Mouse (Mus musculus): ENCODE measurements at regions not wholly inside any gene's neighbourhood (a gene's known extent, or its start where the extent isn't known, plus 50 kb on each side); places are given as distances from the start of the nearest gene placed in this dataset.

- Histone ChIP-seq H3K4me3 (ENCODE audit: low read depth, low read length) (no peak overlapping the region), H3K27me3 (ENCODE audit: control insufficient read depth, insufficient read depth, low read depth, low read length) (no peaks in the 10 kb centered on the region), H3K9ac (ENCODE audit: low read depth, low read length) (no peak overlapping the region), H3K27ac (ENCODE audit: low read length) (no peak overlapping the region), H3K9me3 (replicated peaks; ENCODE audit: control insufficient read depth, low read length, poor library complexity, severe bottlenecking) (no peaks in the 10 kb centered on the region), H3K4me1 (ENCODE audit: control insufficient read depth, insufficient read depth, low read length) (peaks cover 2% of the 10 kb centered on the region; the same call in 1 of the 2 replicates), H3K36me3 (ENCODE audit: control insufficient read depth, insufficient read depth, low read length) (no peaks in the 10 kb centered on the region), H3K4me2 (ENCODE audit: low read length) (no peak overlapping the region)
- 45% methylated on average over 8 of the region's 8 CpGs for WGBS
- no peak for ATAC-seq
Measured at GRCm38 (mm10) chr8:90535515-90536156, 187.5 kb upstream of the Tox3 start.

DNA sequence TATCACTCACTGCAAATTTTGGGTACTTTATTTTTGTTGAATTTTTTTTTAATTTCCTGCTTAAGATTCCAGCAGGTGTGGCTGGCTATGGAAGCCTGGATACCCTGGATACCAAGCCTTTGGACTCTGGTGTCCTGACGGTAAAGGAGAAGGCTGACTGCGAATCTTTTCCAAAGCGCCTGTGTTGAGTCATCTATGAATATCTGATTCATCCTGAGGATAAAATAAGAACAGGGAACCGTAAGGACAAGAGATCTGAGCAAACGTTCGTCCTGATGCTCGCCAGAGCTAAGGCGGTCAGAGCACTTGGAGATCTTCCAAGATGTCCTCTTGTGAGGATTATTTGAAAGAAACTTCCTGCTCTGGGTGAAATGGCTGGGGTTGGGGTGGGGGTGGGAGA lies 173.2 kb upstream of the Tox3 start:
- no peak overlapping the region for H3K4me3 ChIP-seq (ENCODE audit: low read depth, low read length)
- no peak overlapping the region for H3K9ac ChIP-seq (ENCODE audit: low read depth, low read length)
- 74% methylated on average over 8 of the region's 8 CpGs for WGBS
- ATAC-seq, result no peak
- H3K9me3 ChIP-seq (replicated peaks; ENCODE audit: control insufficient read depth, low read length, poor library complexity, severe bottlenecking), result no peaks in the 10 kb centered on the region
- H3K27me3 ChIP-seq (ENCODE audit: control insufficient read depth, insufficient read depth, low read depth, low read length), result no peaks in the 10 kb centered on the region
- peaks cover 8% of the 10 kb centered on the region for H3K4me1 ChIP-seq (ENCODE audit: control insufficient read depth, insufficient read depth, low read length)
- H3K36me3 ChIP-seq (ENCODE audit: control insufficient read depth, insufficient read depth, low read length), result no peaks in the 10 kb centered on the region
- no peak overlapping the region for H3K4me2 ChIP-seq (ENCODE audit: low read length)
- no peak overlapping the region for H3K27ac ChIP-seq (ENCODE audit: low read length)

DNA sequence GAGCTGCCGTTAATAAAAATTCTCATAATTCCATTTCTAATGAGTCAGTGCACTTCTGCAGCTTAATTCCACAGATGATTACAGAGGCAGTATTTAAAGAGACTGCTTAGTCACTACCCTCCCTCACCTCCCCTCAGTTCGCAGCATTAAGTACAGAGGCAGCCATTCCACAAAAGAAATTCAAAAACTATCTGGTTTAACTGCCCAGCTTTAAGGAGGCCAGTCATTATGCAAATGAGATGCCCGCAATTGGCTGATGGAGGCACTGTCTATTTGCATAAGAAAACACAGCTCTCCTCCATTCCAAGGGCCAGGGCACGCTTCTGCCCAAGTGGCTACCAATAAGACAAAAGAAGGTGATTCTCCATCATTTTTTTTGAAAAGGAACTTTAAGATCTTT lies 172.0 kb upstream of the Tox3 start:
- Histone ChIP-seq H3K9me3 (replicated peaks; ENCODE audit: control insufficient read depth, low read length, poor library complexity, severe bottlenecking) (no peaks in the 10 kb centered on the region), H3K27ac (ENCODE audit: low read length) (no peak overlapping the region), H3K9ac (ENCODE audit: low read depth, low read length) (no peak overlapping the region), H3K4me3 (ENCODE audit: low read depth, low read length) (no peak overlapping the region), H3K4me1 (ENCODE audit: control insufficient read depth, insufficient read depth, low read length) (peaks cover 8% of the 10 kb centered on the region), H3K4me2 (ENCODE audit: low read length) (no peak overlapping the region), H3K27me3 (ENCODE audit: control insufficient read depth, insufficient read depth, low read depth, low read length) (no peaks in the 10 kb centered on the region), H3K36me3 (ENCODE audit: control insufficient read depth, insufficient read depth, low read length) (no peaks in the 10 kb centered on the region)
- WGBS, result 6% methylated on average over 4 of the region's 4 CpGs
- peak; percentile 58 for ATAC-seq

DNA sequence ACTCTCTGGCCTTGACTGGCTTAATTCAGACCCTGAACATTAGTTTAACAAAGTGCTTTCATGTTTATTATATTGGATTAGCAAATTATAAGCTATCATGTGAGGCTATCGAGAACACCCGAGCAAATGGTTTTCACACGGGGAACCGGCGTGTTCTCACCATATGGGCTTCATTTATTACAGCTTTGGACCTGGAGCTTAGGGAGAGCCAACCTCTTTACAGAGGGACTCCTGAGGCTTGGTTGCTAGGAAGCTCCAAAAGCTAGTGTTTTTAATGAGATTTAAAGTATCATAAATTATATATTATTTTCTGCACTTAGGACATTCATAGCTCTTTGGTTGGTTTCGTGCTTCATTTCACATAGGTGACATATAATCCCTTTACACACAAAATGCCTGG lies 171.4 kb upstream of the Tox3 start:
- no peak overlapping the region for H3K27ac ChIP-seq (ENCODE audit: low read length)
- H3K36me3 ChIP-seq (ENCODE audit: control insufficient read depth, insufficient read depth, low read length), result no peaks in the 10 kb centered on the region
- H3K4me2 ChIP-seq (ENCODE audit: low read length), result no peak overlapping the region
- no peaks in the 10 kb centered on the region for H3K9me3 ChIP-seq (replicated peaks; ENCODE audit: control insufficient read depth, low read length, poor library complexity, severe bottlenecking)
- H3K9ac ChIP-seq (ENCODE audit: low read depth, low read length), result no peak overlapping the region
- WGBS, result 28% methylated on average over 6 of the region's 6 CpGs
- H3K4me3 ChIP-seq (ENCODE audit: low read depth, low read length), result no peak overlapping the region
- H3K27me3 ChIP-seq (ENCODE audit: control insufficient read depth, insufficient read depth, low read depth, low read length), result no peaks in the 10 kb centered on the region
- no peak for ATAC-seq
- peaks cover 8% of the 10 kb centered on the region for H3K4me1 ChIP-seq (ENCODE audit: control insufficient read depth, insufficient read depth, low read length)

DNA sequence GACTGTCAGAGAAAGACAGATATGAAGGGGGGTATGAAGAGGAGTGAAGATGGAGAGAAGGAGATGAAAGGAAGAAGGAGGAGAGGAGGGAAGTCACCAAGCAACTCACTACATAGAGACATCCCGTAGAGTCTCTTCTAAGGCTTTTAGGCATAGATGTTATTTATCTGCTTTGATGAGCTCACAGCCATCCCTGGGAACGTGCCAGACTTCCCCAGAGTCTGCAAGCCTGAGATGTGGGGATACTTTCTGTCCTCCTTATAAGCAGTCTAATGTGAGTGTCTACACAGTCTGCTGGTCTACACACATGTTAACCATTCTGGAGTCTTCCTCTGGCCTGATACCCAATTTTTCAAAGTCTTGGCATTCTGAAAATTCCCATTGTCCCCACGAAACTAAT lies 166.0 kb upstream of the Tox3 start:
- ATAC-seq, result no peak
- H3K36me3 ChIP-seq (ENCODE audit: control insufficient read depth, insufficient read depth, low read length), result no peaks in the 10 kb centered on the region
- no peak overlapping the region for H3K9ac ChIP-seq (ENCODE audit: low read depth, low read length)
- no peaks in the 10 kb centered on the region for H3K4me1 ChIP-seq (ENCODE audit: control insufficient read depth, insufficient read depth, low read length)
- H3K4me3 ChIP-seq (ENCODE audit: low read depth, low read length), result no peak overlapping the region
- no peaks in the 10 kb centered on the region for H3K27me3 ChIP-seq (ENCODE audit: control insufficient read depth, insufficient read depth, low read depth, low read length)
- H3K9me3 ChIP-seq (replicated peaks; ENCODE audit: control insufficient read depth, low read length, poor library complexity, severe bottlenecking), result no peaks in the 10 kb centered on the region
- no peak overlapping the region for H3K27ac ChIP-seq (ENCODE audit: low read length)
- 80% methylated on average over 3 of the region's 3 CpGs for WGBS
- no peak overlapping the region for H3K4me2 ChIP-seq (ENCODE audit: low read length)

- Histone ChIP-seq H3K27ac (ENCODE audit: low read length) (no peak overlapping the region), H3K9me3 (replicated peaks; ENCODE audit: control insufficient read depth, low read length, poor library complexity, severe bottlenecking) (no peaks in the 10 kb centered on the region), H3K4me3 (ENCODE audit: low read depth, low read length) (no peak overlapping the region), H3K9ac (ENCODE audit: low read depth, low read length) (no peak overlapping the region), H3K36me3 (ENCODE audit: control insufficient read depth, insufficient read depth, low read length) (no peaks in the 10 kb centered on the region), H3K27me3 (ENCODE audit: control insufficient read depth, insufficient read depth, low read depth, low read length) (no peaks in the 10 kb centered on the region), H3K4me2 (ENCODE audit: low read length) (no peak overlapping the region), H3K4me1 (ENCODE audit: control insufficient read depth, insufficient read depth, low read length) (no peaks in the 10 kb centered on the region)
- WGBS, result 87% methylated on average over 4 of the region's 4 CpGs
- no peak for ATAC-seq
Measured at GRCm38 (mm10) chr8:90513601-90514000, 165.5 kb upstream of the Tox3 start.

DNA sequence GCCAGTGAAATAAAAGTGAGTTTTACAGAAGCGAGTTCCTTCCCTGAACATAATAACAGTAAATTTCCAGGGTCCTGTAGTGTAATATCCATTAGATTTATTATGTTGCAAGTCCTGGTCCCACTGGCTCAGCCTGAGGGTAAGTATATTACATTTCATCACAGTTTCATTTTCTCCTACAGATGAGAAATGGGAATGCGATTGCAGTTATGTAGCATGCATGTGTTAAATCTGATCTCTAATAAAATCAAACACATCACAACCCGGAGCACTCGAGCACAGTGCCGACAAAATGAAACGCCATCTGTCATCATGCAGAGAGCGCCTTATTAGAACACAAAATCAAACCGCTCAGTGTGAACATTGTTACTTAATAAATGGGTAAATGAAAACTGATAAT lies 165.0 kb upstream of the Tox3 start:
- no peak overlapping the region for H3K4me2 ChIP-seq (ENCODE audit: low read length)
- no peaks in the 10 kb centered on the region for H3K9me3 ChIP-seq (replicated peaks; ENCODE audit: control insufficient read depth, low read length, poor library complexity, severe bottlenecking)
- ATAC-seq, result no peak

GRCm38 (mm10) chr8:90512594-90512993 lies 164.5 kb upstream of the Tox3 start:
- H3K4me1 ChIP-seq (ENCODE audit: control insufficient read depth, insufficient read depth, low read length), result no peaks in the 10 kb centered on the region
- no peaks in the 10 kb centered on the region for H3K9me3 ChIP-seq (replicated peaks; ENCODE audit: control insufficient read depth, low read length, poor library complexity, severe bottlenecking)
- no peak for ATAC-seq
- no peak overlapping the region for H3K27ac ChIP-seq (ENCODE audit: low read length)
- H3K4me3 ChIP-seq (ENCODE audit: low read depth, low read length), result no peak overlapping the region
- no peak overlapping the region for H3K4me2 ChIP-seq (ENCODE audit: low read length)
- H3K27me3 ChIP-seq (ENCODE audit: control insufficient read depth, insufficient read depth, low read depth, low read length), result no peaks in the 10 kb centered on the region
- H3K36me3 ChIP-seq (ENCODE audit: control insufficient read depth, insufficient read depth, low read length), result no peaks in the 10 kb centered on the region
- 29% methylated on average over 2 of the region's 2 CpGs for WGBS
- H3K9ac ChIP-seq (ENCODE audit: low read depth, low read length), result no peak overlapping the region

More for the DNA sequence above, 165.0 kb upstream of the Tox3 start:
- no peaks in the 10 kb centered on the region for H3K27me3 ChIP-seq (ENCODE audit: control insufficient read depth, insufficient read depth, low read depth, low read length)
- WGBS, result 57% methylated on average over 8 of the region's 8 CpGs
- H3K9ac ChIP-seq (ENCODE audit: low read depth, low read length), result no peak overlapping the region
- H3K36me3 ChIP-seq (ENCODE audit: control insufficient read depth, insufficient read depth, low read length), result no peaks in the 10 kb centered on the region
- H3K4me1 ChIP-seq (ENCODE audit: control insufficient read depth, insufficient read depth, low read length), result no peaks in the 10 kb centered on the region
- H3K27ac ChIP-seq (ENCODE audit: low read length), result no peak overlapping the region
- no peak overlapping the region for H3K4me3 ChIP-seq (ENCODE audit: low read depth, low read length)

DNA sequence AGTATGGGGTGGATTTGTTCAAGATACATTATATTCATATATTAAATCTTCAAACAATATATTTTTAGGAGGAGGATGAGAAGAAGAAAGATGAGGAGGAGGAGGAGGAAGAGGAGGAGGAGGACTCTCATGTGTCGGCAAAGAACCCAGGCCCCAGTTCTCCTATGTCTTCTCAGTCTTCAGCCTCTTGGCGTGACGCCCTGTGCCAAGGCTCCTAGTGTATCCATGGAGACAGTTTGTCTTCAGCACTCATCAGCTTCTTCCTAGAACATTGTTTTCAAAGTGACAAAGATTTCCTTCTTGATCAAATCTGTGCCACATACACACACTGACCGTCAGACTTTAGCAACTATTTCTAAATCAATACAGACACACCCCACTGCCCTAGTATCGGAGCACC lies 156.4 kb upstream of the Tox3 start:
- H3K9me3 ChIP-seq (replicated peaks; ENCODE audit: control insufficient read depth, low read length, poor library complexity, severe bottlenecking), result no peaks in the 10 kb centered on the region

More for the DNA sequence above, 156.4 kb upstream of the Tox3 start:
- no peak overlapping the region for H3K4me2 ChIP-seq (ENCODE audit: low read length)
- H3K36me3 ChIP-seq (ENCODE audit: control insufficient read depth, insufficient read depth, low read length), result no peaks in the 10 kb centered on the region
- H3K4me1 ChIP-seq (ENCODE audit: control insufficient read depth, insufficient read depth, low read length), result no peaks in the 10 kb centered on the region
- no peak overlapping the region for H3K4me3 ChIP-seq (ENCODE audit: low read depth, low read length)
- H3K27me3 ChIP-seq (ENCODE audit: control insufficient read depth, insufficient read depth, low read depth, low read length), result no peaks in the 10 kb centered on the region
- WGBS, result 88% methylated on average over 5 of the region's 5 CpGs
- no peak overlapping the region for H3K27ac ChIP-seq (ENCODE audit: low read length)
- H3K9ac ChIP-seq (ENCODE audit: low read depth, low read length), result no peak overlapping the region
- ATAC-seq, result no peak

All from midbrain, embryonic 16.5 days (tissue).